Mouse (Mus musculus): Measurements from ENCODE around the gene Tube1. TPM values are rescaled to one million over a fixed set of nuclear protein-coding genes. Genes with fewer than 3 reads are reported as not detected.
"Not testable (repeated sequence)": the region's sequence is repeated elsewhere in the genome, so short reads cannot be mapped to it uniquely, and the experiment has no call there.

The Tube1 gene
- total and polyA plus RNA-seq, 3 experiments = 11.7 to 16.1 (median 14.6) TPM

GRCm38 (mm10) chr10:39192673-39193072, 58.9 kb downstream of the Tube1 start:
- dilution Hi-C loops (cut with MboI; ENCODE audit: extremely low pct_ligation_motif_present, extremely low pct_unique_long_range_greater_than_20kb, low sequenced_read_pairs) = no loop called here
- DNase-seq (ENCODE audit: extremely low read depth) = no peak
- Histone ChIP-seq H3K4me3 (replicated peaks in 1 of 3; ENCODE audit: low read depth in 2 of 3, low read length in 2 of 3, poor library complexity in 1 of 3) (no peak overlapping the region), H3K4me2 (ENCODE audit: insufficient read depth, low read depth, poor library complexity, severe bottlenecking) (no peak overlapping the region), H3K79me2 (replicated peaks; ENCODE audit: control insufficient read depth, extremely low read depth, insufficient read depth, poor library complexity, severe bottlenecking) (no peaks in the 10 kb centered on the region), H3K27ac (ENCODE audit: insufficient read depth, low read depth) (no peak overlapping the region), H3K9me3 (replicated peaks; ENCODE audit: low read length) (no peaks in the 10 kb centered on the region), H3K4me1 (ENCODE audit: control insufficient read depth in 1 of 2, insufficient read depth in 2 of 2) (peaks cover 0 to 4% of the 10 kb centered on the region in 2 experiments; a peak in 3 of 4 replicates), H3K27me3 (replicated peaks) (no peaks in the 10 kb centered on the region), H3K36me3 (replicated peaks in 1 of 2; ENCODE audit: control insufficient read depth in 1 of 2, insufficient read depth in 1 of 2, low read length in 1 of 2) (no peaks in the 10 kb centered on the region), H3K9ac (ENCODE audit: insufficient read depth, low read depth) (no peak overlapping the region)
- TF ChIP-seq CHD1 (IDR thresholded peaks at IDR 0.05; ENCODE audit: low read depth, low read length) (no peak), USF1 (IDR thresholded peaks at IDR 0.05; ENCODE audit: low read depth, low read length) (no peak), ZNF384 (IDR thresholded peaks at IDR 0.05; ENCODE audit: low read depth, low read length) (no peak), ELF1 (IDR thresholded peaks at IDR 0.05; ENCODE audit: low read depth, low read length) (no peak), SMC3 (IDR thresholded peaks at IDR 0.05; ENCODE audit: low read depth, low read length) (no peak), SIN3A (IDR thresholded peaks at IDR 0.05; ENCODE audit: low read length) (no peak), UBTF (IDR thresholded peaks at IDR 0.05; ENCODE audit: low read depth, low read length) (no peak), TBP (conservative IDR thresholded peaks at IDR 0.05; ENCODE audit: low read depth, low read length) (no peak), ZKSCAN1 (IDR thresholded peaks at IDR 0.05; ENCODE audit: borderline replicate concordance, low read depth, low read length) (no peak), HCFC1 (IDR thresholded peaks at IDR 0.05; ENCODE audit: low read depth, low read length) (no peak), JUND (conservative IDR thresholded peaks at IDR 0.05; ENCODE audit: low read depth, low read length) (no peak), ETS1 (conservative IDR thresholded peaks at IDR 0.05; ENCODE audit: low read depth, low read length) (no peak), PAX5 (IDR thresholded peaks at IDR 0.05; ENCODE audit: low read length) (no peak), IRF4 (IDR thresholded peaks at IDR 0.05; ENCODE audit: low read depth, low read length) (no peak)
- in situ Hi-C loops (cut with MboI; ENCODE audit: low pct_ligation_motif_present, low pct_unique_long_range_greater_than_20kb, low sequenced_read_pairs) = no loop called here

GRCm38 (mm10) chr10:39198216-39198615, 64.4 kb downstream of the Tube1 start:
- DNase-seq (ENCODE audit: extremely low read depth); H3K9me3 ChIP-seq (replicated peaks; ENCODE audit: low read length); dilution Hi-C loops (cut with MboI; ENCODE audit: extremely low pct_ligation_motif_present, extremely low pct_unique_long_range_greater_than_20kb, low sequenced_read_pairs); H3K9ac ChIP-seq (ENCODE audit: insufficient read depth, low read depth); H3K4me1 ChIP-seq (ENCODE audit: control insufficient read depth in 1 of 2, insufficient read depth in 2 of 2); H3K27ac ChIP-seq (ENCODE audit: insufficient read depth, low read depth); H3K27me3 ChIP-seq (replicated peaks); H3K79me2 ChIP-seq (replicated peaks; ENCODE audit: control insufficient read depth, extremely low read depth, insufficient read depth, poor library complexity, severe bottlenecking); H3K36me3 ChIP-seq (replicated peaks in 1 of 2; ENCODE audit: control insufficient read depth in 1 of 2, insufficient read depth in 1 of 2, low read length in 1 of 2); in situ Hi-C loops (cut with MboI; ENCODE audit: low pct_ligation_motif_present, low pct_unique_long_range_greater_than_20kb, low sequenced_read_pairs); H3K4me2 ChIP-seq (ENCODE audit: insufficient read depth, low read depth, poor library complexity, severe bottlenecking); H3K4me3 ChIP-seq (replicated peaks in 1 of 3; ENCODE audit: low read depth in 2 of 3, low read length in 2 of 3, poor library complexity in 1 of 3): not testable (repeated sequence)

Other genes starting within 250 kb of the Tube1 start
- gene Lama4, start 168.5 kb upstream of the Tube1 start, total RNA-seq (2012; rRNA removed) = 0.04 and 0.08 TPM in 2 replicates
- 0.18 and 0.19 TPM in 2 replicates for gene Lama4, start 168.5 kb upstream of the Tube1 start, total RNA-seq (2014; rRNA removed)
- 0.37 and 0.50 TPM in 2 replicates for gene Lama4, start 168.5 kb upstream of the Tube1 start, polyA plus RNA-seq (2012; ENCODE audit: insufficient read length, low read depth)
- 8.2 and 11.2 TPM in 2 replicates for gene Fam229b, start 62 bp upstream of the Tube1 start, total RNA-seq (2012; rRNA removed)
- 17.3 and 18.3 TPM in 2 replicates for gene Fam229b, start 62 bp upstream of the Tube1 start, total RNA-seq (2014; rRNA removed)
- 6.2 and 6.9 TPM in 2 replicates for gene Fam229b, start 62 bp upstream of the Tube1 start, polyA plus RNA-seq (2012; ENCODE audit: insufficient read length, low read depth)
- gene Ccn6, start 29.8 kb downstream of the Tube1 start, total RNA-seq (2012; rRNA removed) = not detected in 2 replicates
- gene Ccn6, start 29.8 kb downstream of the Tube1 start, total RNA-seq (2014; rRNA removed) = not detected in 2 replicates
- gene Ccn6, start 29.8 kb downstream of the Tube1 start, polyA plus RNA-seq (2012; ENCODE audit: insufficient read length, low read depth) = 0.33 and 0.48 TPM in 2 replicates
- 9.5 and 14.9 TPM in 2 replicates for gene Fyn, start 234.9 kb downstream of the Tube1 start, total RNA-seq (2012; rRNA removed)
- gene Fyn, start 234.9 kb downstream of the Tube1 start, total RNA-seq (2014; rRNA removed) = 17.4 and 19.9 TPM in 2 replicates
- 42.4 and 43.9 TPM in 2 replicates for gene Fyn, start 234.9 kb downstream of the Tube1 start, polyA plus RNA-seq (2012; ENCODE audit: insufficient read length, low read depth)